Mouse (Mus musculus) macrophage (primary cell): ENCODE results near the gene Hspbp1. TPM values are rescaled to one million over a fixed set of nuclear protein-coding genes. Genes with fewer than 3 reads are reported as not detected.

Source experiments
- H3K27ac ChIP-seq: fragments of 350-480 bp; formaldehyde crosslinking; 2 replicates; pipeline ENCODE4 v1.9.0; 2021
- H3K36me3 ChIP-seq: fragments of 350-480 bp; formaldehyde crosslinking; 2 replicates; pipeline ENCODE4 v1.9.0; 2021; ENCODE audit errors: inconsistent target
- H3K4me3 ChIP-seq: fragments of 350-480 bp; formaldehyde crosslinking; 2 replicates; pipeline ENCODE4 v1.9.0; 2021; ENCODE audit errors: inconsistent target
- H3K79me2 ChIP-seq: fragments of 350-480 bp; formaldehyde crosslinking; 2 replicates; pipeline ENCODE4 v1.9.0; 2021; ENCODE audit errors: inconsistent target
- WGBS: methylation state at CpG from one replicate; pipeline ENCODE4 v1.1.7; 2026; ENCODE audit warnings: inconsistent platforms; ENCODE audit not compliant: missing documents; 5-methylcytosine and 5-hydroxymethylcytosine counted together
- polyA plus RNA-seq: library from polyadenylated mRNA; stranded (reverse); fragments of 250-400 nt; gene quantifications from 3 replicates; pipeline ENCODE4 v1.2.4, GENCODE M21; 2018; ENCODE audit warnings: inconsistent platforms

Gene Hspbp1
- polyA plus RNA-seq, 1 experiment from 2014 or later = 13.6 TPM

DNA sequence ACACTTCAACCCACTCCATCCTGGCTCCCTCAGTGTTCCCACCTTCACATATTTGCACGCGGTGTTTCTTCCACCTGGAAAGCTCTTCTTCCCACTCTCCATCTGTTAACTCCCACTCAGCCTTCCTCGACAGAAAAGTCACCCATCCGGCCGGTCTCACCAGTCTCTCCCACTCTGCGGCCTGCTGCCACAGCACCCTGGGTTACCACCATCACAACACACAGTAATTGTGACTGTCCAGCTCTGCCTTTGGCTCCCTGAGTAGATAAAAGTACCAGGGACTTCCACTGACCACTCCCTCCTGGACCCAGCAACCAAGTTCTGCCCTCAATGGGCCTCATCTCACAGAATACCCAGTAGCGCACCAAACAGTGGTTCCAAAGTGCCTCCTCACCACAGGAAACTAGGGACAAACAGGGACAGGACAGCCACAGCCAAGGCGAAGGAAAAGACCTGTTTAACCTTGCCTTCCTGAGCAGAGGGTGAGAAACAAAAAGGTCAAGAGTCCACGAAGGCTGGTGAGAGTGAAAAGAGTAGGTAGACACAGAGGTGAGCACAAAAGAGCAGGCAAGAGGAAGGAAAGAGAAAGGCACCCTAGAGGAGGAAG, 27.2 kb downstream of the Hspbp1 start:
- WGBS = 2% methylated on average over 9 of the region's 9 CpGs
- Histone ChIP-seq H3K4me3 (peak overlapping the region; percentile 78), H3K36me3 (no peaks in the 10 kb centered on the region), H3K79me2 (peaks cover 47% of the 10 kb centered on the region), H3K27ac (peak overlapping the region; percentile 47)

DNA sequence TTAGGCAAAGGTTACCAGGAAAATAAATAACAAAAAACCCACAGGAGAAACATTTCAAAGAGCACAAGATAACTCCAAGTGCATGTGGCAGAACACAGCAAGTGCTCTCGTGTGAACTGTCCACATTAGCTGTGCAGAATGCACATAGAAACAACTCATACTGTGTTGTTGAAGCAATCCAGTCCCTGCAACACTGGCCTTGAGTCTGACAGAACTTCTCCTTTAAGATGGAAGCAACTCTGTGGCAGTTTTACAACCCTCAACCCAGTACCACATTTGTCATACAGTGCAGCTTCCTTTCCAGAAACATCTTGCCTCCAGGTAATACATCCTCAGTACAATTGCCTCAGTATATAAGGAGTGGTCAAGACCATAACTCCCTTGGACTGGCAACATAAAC, 28.1 kb downstream of the Hspbp1 start:
- Histone ChIP-seq H3K36me3 (no peaks in the 10 kb centered on the region), H3K4me3 (peak overlapping the region; percentile 78), H3K79me2 (peaks cover 55% of the 10 kb centered on the region), H3K27ac (peak overlapping the region; percentile 97)
- 9% methylated on average over 1 of the region's 1 CpGs for WGBS

DNA sequence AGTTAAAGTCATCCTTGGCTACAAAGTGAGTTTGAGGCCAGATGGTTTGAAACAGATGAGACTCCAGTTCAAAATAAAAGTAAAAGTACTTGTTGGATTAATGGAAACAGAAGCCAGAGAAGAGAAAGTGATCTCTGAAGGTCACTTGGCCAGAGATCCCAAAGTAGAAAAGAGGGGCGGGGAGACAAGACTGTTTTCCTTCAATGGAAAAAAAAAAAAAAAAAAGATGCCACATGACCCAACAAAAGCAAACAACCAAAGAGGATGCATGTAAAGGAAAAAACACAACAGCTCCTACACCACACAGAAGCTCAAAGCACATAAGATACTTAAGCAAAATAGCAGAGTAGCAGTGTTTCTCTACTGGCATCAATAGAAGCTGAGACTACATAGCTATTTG, 29.0 kb downstream of the Hspbp1 start:
- WGBS = 17% methylated on average over 1 of the region's 1 CpGs
- Histone ChIP-seq H3K27ac (peak overlapping the region; percentile 97; the same call in 1 of the 2 replicates), H3K36me3 (no peaks in the 10 kb centered on the region), H3K79me2 (peaks cover 64% of the 10 kb centered on the region), H3K4me3 (no peak overlapping the region)

DNA sequence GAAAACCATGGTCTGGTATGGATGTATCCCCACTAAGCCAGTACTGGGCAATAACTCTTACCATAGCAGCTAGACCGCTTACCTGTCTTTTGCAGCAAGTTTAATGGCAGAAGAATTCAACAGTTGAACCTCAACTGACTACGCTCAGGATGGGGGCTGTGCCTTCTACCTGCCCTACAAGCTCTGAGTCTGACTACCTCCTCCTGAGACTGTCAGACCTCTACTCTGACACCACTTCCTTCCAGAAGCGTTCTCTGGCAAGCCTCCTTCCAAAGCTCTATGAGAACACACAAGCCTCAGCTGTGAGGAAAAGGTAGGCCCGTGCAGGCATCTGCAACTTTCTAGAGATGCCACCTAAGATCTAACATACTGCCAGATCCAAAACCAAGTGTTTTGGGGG, 29.5 kb downstream of the Hspbp1 start:
- 37% methylated on average over 4 of the region's 4 CpGs for WGBS
- peak overlapping the region; percentile 97 for H3K27ac ChIP-seq
- H3K4me3 ChIP-seq = no peak overlapping the region
- H3K79me2 ChIP-seq = peaks cover 69% of the 10 kb centered on the region
- no peaks in the 10 kb centered on the region for H3K36me3 ChIP-seq

DNA sequence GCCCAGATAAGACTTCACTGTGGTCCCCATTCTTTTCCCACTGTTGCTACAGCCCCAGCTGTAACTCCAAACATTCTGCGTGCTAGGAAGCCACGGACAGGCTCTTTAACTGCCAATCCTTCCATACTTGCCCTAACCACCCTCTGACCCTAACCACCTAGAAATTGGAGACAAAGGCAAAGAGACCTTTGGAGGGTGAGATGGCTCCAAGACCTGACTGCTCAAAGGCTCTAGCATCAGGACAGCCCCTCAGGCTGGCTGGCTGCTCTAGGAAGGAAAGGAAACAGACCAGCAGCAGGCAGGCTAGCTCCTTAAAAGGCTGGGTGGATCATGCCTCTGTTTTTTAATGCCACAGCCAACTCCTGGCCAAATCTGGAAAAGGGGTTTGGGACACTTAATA, 30.6 kb downstream of the Hspbp1 start:
- 0% methylated on average over 2 of the region's 2 CpGs for WGBS
- Histone ChIP-seq H3K36me3 (no peaks in the 10 kb centered on the region), H3K27ac (peak overlapping the region; percentile 97), H3K4me3 (peak overlapping the region; percentile 22), H3K79me2 (peaks cover 78% of the 10 kb centered on the region)

DNA sequence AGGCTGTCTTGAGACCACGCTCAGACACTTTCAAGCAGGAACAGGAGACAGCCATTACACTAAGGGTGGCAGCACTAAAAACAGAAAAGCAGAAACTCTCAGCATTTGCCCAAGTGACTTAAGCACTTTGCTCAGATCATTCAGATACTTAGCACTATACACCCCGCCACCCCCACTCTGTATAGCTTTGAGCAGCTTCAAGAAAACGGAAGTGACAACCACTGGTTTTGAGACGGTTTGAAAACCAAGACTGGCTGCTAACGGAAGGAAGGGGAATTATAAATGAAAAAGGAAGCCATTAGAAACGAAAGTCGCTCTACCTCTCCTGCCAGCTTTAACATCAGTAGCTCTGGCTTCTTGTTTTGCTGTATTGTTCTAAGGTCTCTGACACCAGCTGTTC, 31.1 kb downstream of the Hspbp1 start:
- peak overlapping the region; percentile 22 for H3K4me3 ChIP-seq
- H3K79me2 ChIP-seq = peaks cover 79% of the 10 kb centered on the region
- H3K27ac ChIP-seq = peak overlapping the region; percentile 97
- H3K36me3 ChIP-seq = no peaks in the 10 kb centered on the region
- 0% methylated on average over 6 of the region's 7 CpGs for WGBS

DNA sequence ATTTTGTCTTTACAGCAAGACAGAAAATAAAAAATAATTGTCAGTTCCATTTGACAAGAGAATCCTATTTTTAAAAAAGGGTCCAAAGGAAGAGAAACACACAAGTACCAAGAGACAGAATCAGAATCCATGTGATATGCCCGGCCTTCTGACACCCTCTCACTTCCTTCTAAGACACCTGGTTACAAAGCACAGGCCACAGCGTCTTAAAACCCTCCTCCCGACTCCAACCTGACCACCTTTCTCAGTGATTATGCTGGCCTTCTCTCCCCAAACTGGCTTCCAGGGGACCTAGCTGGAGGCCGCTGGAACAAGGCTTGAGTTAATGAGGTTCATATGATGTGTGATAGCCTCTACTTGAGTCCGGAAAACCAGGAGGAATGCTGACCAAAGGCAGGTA, 31.5 kb downstream of the Hspbp1 start:
- H3K79me2 ChIP-seq = peaks cover 83% of the 10 kb centered on the region
- H3K36me3 ChIP-seq = no peaks in the 10 kb centered on the region
- WGBS = 6% methylated on average over 5 of the region's 5 CpGs
- H3K27ac ChIP-seq = peak overlapping the region; percentile 97
- no peak overlapping the region; the same call in 1 of the 2 replicates for H3K4me3 ChIP-seq

DNA sequence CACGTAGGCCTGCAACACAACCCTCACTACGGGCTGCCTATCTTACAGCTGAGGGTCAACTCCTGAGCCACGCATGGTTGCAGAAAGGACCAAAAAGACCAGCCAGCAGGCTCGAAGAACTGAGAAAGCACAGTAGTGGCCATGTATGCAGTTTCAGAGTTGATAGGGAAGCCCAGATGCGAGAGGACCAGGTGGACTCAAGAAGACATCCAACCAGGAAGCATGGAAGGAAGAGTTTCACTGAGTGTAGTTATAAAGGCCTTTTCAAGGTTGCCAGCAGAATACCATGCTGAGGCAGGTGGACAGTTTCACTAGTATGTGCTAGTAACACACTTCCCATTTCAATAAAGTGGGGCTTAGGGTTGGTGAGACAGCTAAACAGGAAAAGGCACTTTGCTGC, 32.1 kb downstream of the Hspbp1 start:
- WGBS = 45% methylated on average over 5 of the region's 5 CpGs
- peaks cover 84% of the 10 kb centered on the region for H3K79me2 ChIP-seq
- H3K36me3 ChIP-seq = no peaks in the 10 kb centered on the region
- H3K27ac ChIP-seq = peak overlapping the region; percentile 97
- no peak overlapping the region for H3K4me3 ChIP-seq

DNA sequence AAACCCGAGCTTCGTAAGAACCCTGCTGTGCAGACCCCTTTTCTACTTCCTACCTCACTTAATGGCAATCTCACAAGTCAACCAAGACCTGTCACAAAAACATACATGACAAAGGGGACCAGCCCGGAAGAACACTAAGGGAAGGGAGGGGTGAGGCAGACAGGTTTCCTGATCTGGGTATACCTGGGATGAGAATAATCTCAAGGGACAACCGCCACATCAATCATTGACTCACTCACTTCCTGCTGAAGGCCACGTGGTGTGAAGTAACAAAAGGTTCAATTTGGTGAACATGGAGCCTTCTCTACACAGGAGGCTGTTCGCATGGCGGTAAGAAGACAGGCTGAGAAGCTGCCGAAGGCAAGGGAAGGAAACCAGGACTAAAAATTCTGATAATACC, 33.3 kb downstream of the Hspbp1 start:
- 18% methylated on average over 8 of the region's 8 CpGs for WGBS
- Histone ChIP-seq H3K4me3 (no peak overlapping the region), H3K27ac (peak overlapping the region; percentile 97), H3K79me2 (peaks cover 84% of the 10 kb centered on the region), H3K36me3 (peaks cover 5% of the 10 kb centered on the region; the same call in 1 of the 2 replicates)

DNA sequence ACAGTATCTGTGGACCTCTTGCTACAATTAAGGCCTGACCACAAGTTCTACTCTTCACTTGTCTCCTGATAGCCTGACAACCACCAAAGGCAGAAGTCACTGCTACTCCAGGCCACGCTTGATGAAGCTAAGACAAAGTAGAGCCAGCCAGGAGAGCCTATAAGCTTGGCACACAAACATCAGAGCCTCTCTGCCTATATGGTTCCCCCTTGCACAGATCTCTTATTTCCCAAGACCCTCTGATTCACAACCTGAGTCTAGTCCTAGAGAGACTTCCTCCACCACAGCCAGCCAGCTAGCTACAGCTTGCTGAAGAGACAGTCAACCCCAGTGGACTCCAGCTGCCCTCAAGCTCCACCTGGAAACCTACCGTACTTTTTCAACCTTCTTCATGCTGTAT, 36.9 kb downstream of the Hspbp1 start:
- WGBS = 73% methylated on average over 2 of the region's 2 CpGs
- peaks cover 41% of the 10 kb centered on the region for H3K36me3 ChIP-seq
- H3K27ac ChIP-seq = peak overlapping the region; percentile 3; the same call in 1 of the 2 replicates
- no peak overlapping the region for H3K4me3 ChIP-seq
- H3K79me2 ChIP-seq = peaks cover 94% of the 10 kb centered on the region

DNA sequence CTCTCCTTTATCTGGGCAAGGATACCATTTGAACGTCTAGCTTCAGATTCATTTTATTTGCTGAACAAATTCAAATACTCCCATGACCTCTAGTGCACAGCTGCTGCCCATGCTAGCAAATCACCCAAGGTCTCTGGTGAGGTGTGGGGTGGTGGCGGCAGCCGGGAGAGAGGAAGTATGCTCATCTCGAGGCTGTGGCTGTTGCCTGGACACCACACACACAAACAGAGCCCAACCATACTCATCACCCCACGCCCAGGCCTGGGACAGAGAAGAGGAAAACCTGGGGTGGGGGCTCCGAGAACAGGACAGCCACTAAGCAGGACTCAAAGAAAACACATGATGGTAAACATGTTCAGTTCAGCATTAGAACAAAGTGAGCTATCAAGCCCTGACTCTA, 37.6 kb downstream of the Hspbp1 start:
- peaks cover 87% of the 10 kb centered on the region for H3K79me2 ChIP-seq
- no peak overlapping the region for H3K4me3 ChIP-seq
- H3K27ac ChIP-seq = peak overlapping the region; percentile 19
- 18% methylated on average over 6 of the region's 6 CpGs for WGBS
- H3K36me3 ChIP-seq = peaks cover 46% of the 10 kb centered on the region

DNA sequence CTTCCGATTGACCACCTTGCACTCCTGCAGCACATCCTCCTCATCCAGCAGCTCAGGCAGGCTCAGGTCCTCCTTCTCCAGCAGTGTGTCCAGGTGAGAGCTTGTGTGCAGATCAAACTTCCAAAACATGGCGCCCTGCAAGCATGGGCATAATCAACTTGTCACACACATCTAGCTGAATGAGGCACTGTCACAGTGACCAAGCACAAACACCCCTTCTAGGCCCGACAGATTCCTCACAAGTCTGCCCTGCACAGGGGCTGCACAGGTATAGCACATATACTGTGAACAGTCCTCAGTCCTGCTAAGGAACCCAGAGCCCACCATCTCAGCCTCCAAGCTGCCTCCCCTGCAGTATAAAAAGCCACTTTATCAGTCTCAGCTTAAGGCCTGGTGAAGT, 38.1 kb downstream of the Hspbp1 start:
- peaks cover 83% of the 10 kb centered on the region for H3K79me2 ChIP-seq
- H3K27ac ChIP-seq = peak overlapping the region; percentile 19; the same call in 1 of the 2 replicates
- H3K4me3 ChIP-seq = no peak overlapping the region
- 100% methylated on average over 2 of the region's 3 CpGs for WGBS
- H3K36me3 ChIP-seq = peaks cover 51% of the 10 kb centered on the region

DNA sequence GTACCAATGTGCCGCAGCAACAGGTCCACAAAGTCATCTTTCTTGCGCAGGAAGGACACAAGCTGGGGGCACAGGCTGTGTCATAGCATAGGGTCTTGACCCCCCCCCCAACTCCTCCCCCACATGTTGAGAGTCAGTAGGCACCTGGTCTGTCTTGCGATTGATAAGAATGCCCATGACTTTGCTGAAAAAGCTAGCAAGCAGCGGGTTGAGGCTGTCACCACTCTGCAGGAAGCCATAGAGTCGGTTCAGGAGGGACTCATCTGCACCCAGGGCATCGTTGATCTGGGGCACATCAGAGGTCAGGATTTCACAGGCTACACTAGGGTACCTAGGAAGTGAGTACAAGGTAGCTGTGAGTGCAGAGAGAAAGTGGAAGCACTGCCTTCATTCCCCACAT, 41.6 kb downstream of the Hspbp1 start:
- Histone ChIP-seq H3K27ac (no peak overlapping the region), H3K79me2 (peaks cover 53% of the 10 kb centered on the region), H3K36me3 (peaks cover 85% of the 10 kb centered on the region), H3K4me3 (no peak overlapping the region)
- 44% methylated on average over 6 of the region's 6 CpGs for WGBS

DNA sequence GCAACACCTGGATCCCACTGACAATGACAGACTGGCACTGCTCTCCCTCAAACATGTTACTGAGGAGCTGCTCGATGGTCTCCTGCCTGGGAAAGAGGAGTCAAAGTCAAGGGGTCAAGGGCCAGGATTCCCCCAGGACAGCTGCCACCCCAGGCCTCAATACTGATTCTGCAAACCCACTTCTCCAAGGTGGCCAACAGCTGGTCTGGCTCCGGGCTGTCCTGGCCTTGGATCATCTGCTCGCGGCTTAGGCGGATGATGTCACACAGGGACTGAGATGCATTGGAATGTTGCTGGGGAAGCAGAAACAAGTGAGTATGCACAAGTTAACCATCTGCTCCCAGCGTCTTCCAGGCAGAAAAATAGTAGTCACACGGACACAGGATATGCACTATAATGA, 42.9 kb downstream of the Hspbp1 start:
- peaks cover 86% of the 10 kb centered on the region for H3K36me3 ChIP-seq
- H3K4me3 ChIP-seq = no peak overlapping the region
- no peak overlapping the region for H3K27ac ChIP-seq
- WGBS = 92% methylated on average over 7 of the region's 7 CpGs
- peaks cover 41% of the 10 kb centered on the region for H3K79me2 ChIP-seq

DNA sequence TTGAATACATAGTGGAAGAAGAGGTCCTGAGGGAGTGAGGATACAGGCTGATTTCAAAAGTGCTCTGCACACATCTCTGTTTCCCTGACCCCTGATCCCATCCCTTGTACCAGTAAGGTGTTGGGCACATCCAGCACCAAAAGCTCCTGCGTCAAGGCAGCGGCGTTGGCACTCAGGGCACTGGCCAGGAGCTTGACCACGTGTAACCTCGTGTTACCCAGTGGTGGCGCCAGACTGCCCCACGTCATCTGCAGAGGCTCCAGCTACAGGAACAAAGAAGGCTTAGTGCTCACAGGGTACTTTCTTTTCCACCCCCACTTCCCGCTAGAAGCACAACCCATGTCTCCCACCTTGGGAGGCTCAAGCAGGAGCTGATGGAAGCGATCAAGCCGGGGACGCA, 43.7 kb downstream of the Hspbp1 start:
- peaks cover 78% of the 10 kb centered on the region for H3K36me3 ChIP-seq
- H3K27ac ChIP-seq = no peak overlapping the region
- WGBS = 85% methylated on average over 11 of the region's 11 CpGs
- H3K4me3 ChIP-seq = no peak overlapping the region
- H3K79me2 ChIP-seq = peaks cover 33% of the 10 kb centered on the region

DNA sequence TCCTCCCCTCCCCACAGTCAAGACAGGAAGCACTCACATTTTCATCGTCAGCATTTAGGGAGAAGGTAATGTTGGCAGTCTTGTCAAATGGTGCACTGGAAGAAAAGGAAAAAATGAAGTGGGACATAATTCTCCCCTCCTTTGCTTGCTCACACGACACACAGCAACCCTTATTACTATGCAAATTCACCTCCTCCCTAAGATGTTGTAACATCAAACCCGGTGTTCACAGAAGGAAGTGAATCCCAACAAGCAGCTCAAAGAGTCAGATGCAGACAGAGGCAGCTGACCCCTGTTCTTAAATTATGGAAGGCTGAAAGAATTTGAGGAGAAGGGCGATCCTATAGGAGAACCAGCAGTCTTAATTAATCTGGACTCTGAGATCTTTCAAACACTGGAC, 48.7 kb downstream of the Hspbp1 start:
- no peaks in the 10 kb centered on the region; the same call in 1 of the 2 replicates for H3K79me2 ChIP-seq
- no peak overlapping the region for H3K4me3 ChIP-seq
- peaks cover 75% of the 10 kb centered on the region for H3K36me3 ChIP-seq
- no peak overlapping the region for H3K27ac ChIP-seq
- 31% methylated on average over 4 of the region's 4 CpGs for WGBS
